9 mouse cellular contexts compared by ENCODE assay signal in the genomic region with DNA sequence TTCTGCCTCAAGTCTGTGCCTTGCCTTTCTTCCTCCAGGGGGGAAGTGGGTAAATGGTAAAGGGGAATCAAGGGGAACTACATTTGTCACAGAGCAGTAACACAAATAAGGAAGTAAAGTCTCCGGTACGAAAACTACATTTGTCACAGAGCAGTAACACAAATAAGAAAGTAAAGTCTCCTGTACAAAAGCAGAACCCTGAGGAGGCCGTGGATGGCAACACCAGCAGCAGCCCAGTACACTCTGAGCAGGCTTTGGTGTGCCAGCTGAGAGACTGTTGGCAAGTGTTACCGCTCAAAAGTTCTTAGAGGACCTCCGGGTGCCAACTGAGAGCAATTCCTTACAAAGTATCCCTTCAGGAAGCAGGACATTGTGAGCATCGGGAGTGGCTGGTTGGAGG.
DNase-seq lines count a peak whose midpoint lies in the region; ATAC-seq and TF ChIP-seq lines count a peak whose summit lies in the region.
"Had no signal": no experiment of that assay in that cellular context is flagged by ENCODE, and none has a peak within 500 bp of the region (broad histone marks: within the 10 kb centered on the region; RNA-seq: fewer than 3 reads in every experiment).

No protein-coding gene starts in this region.

- peak overlapping the region; percentile 51 for H3K4me2 ChIP-seq in CH12.LX (ENCODE audit: insufficient read depth, low read depth, poor library complexity, severe bottlenecking)
- H3K4me2 ChIP-seq in embryonic facial prominence, embryonic 11.5 days (ENCODE audit: low read depth, low read length), result no peak overlapping the region

- H3K27me3 ChIP-seq in CH12.LX (replicated peaks), result peaks cover 10% of the 10 kb centered on the region
- H3K27me3 ChIP-seq in embryonic facial prominence, embryonic 11.5 days (ENCODE audit: control insufficient read depth, insufficient read depth, low read length), result no peaks in the 10 kb centered on the region
- peaks cover 7% of the 10 kb centered on the region for H3K27me3 ChIP-seq in limb, embryonic 10.5 days (ENCODE audit: low read depth, poor library complexity, severe bottlenecking)

- dilution Hi-C loops in CH12.LX (cut with MboI; ENCODE audit: extremely low pct_ligation_motif_present, extremely low pct_unique_long_range_greater_than_20kb, low sequenced_read_pairs), result no loop called here

- peaks cover 0 to 22% of the 10 kb centered on the region in 2 experiments; a peak in 3 of 4 replicates for H3K4me1 ChIP-seq in CH12.LX (ENCODE audit: control insufficient read depth in 1 of 2, insufficient read depth in 2 of 2)
- H3K4me1 ChIP-seq in embryonic facial prominence, embryonic 11.5 days (ENCODE audit: control insufficient read depth, insufficient read depth, low read length), result peaks cover 6% of the 10 kb centered on the region
- H3K4me1 ChIP-seq in limb, embryonic 10.5 days, result peaks cover 35% of the 10 kb centered on the region

- H3K9ac ChIP-seq in CH12.LX (ENCODE audit: insufficient read depth, low read depth), result peak overlapping the region; percentile 39; the same call in 1 of the 2 replicates
- no peak overlapping the region; the same call in 1 of the 2 replicates for H3K9ac ChIP-seq in embryonic facial prominence, embryonic 11.5 days (replicated peaks; ENCODE audit: low read length)

- no peak for ATAC-seq in embryonic facial prominence, embryonic 11.5 days (replicated peaks; ENCODE audit: insufficient number of reproducible peaks, low FRiP score, low TSS enrichment, low read depth)

- peak; percentile 35 to 59 for DNase-seq in left cerebral cortex, postnatal 14 days (ENCODE audit: low spot score in 2 of 2)
- no peak for DNase-seq in left cerebral cortex, adult 8-10 months (ENCODE audit: low spot score in 2 of 2)
- peak; percentile 48 for DNase-seq in CH12.LX (ENCODE audit: extremely low read depth)
- DNase-seq in embryonic facial prominence, embryonic 11.5 days (ENCODE audit: low spot score), result no peak
- no peak for DNase-seq in limb, embryonic 10.5 days (ENCODE audit: low spot score)
- no peak for DNase-seq in gastrocnemius, adult 2 months
- no peak for DNase-seq in retina, embryonic 14.5 days (ENCODE audit: low spot score)
- no peak for DNase-seq in gastrocnemius, adult 8-10 months (ENCODE audit: low spot score in 2 of 2)
- DNase-seq: lung, adult 2 months had no signal

- 22% methylated on average over 6 of the region's 6 CpGs for WGBS in embryonic facial prominence, embryonic 11.5 days
- 16% methylated on average over 6 of the region's 6 CpGs for WGBS in limb, embryonic 10.5 days

- no peak for TF ChIP-seq RAD21 in CH12.LX (IDR thresholded peaks at IDR 0.05; ENCODE audit: low read depth, low read length)

- H3K79me2 ChIP-seq in CH12.LX (replicated peaks; ENCODE audit: control insufficient read depth, extremely low read depth, insufficient read depth, poor library complexity, severe bottlenecking), result no peaks in the 10 kb centered on the region

- no peaks in the 10 kb centered on the region for H3K9me3 ChIP-seq in CH12.LX (replicated peaks; ENCODE audit: low read length)
- no peaks in the 10 kb centered on the region for H3K9me3 ChIP-seq in embryonic facial prominence, embryonic 11.5 days (replicated peaks; ENCODE audit: control insufficient read depth, low read length)
- no peaks in the 10 kb centered on the region for H3K9me3 ChIP-seq in limb, embryonic 10.5 days (replicated peaks)

- in situ Hi-C loops in CH12.LX (cut with MboI; ENCODE audit: low pct_ligation_motif_present, low pct_unique_long_range_greater_than_20kb, low sequenced_read_pairs), result no loop called here

- H3K36me3 ChIP-seq in CH12.LX (replicated peaks in 1 of 2; ENCODE audit: control insufficient read depth in 1 of 2, insufficient read depth in 1 of 2, low read length in 1 of 2), result no peaks in the 10 kb centered on the region
- H3K36me3 ChIP-seq in embryonic facial prominence, embryonic 11.5 days (replicated peaks; ENCODE audit: control insufficient read depth, insufficient read depth, low read depth, low read length), result no peaks in the 10 kb centered on the region
- no peaks in the 10 kb centered on the region for H3K36me3 ChIP-seq in limb, embryonic 10.5 days

- intact Hi-C loops in left cerebral cortex, postnatal 14 days (cut with DNase I), result no loop called here
- intact Hi-C loops in gastrocnemius, adult 2 months (cut with DNase I), result no loop called here

- TF ChIP-seq EP300 in CH12.LX (IDR thresholded peaks at IDR 0.05; ENCODE audit: low read length), result peak; percentile 46

- no peak for TF ChIP-seq CTCF in CH12.LX (conservative IDR thresholded peaks at IDR 0.05 in 1 of 2, IDR thresholded peaks at IDR 0.05 in 1 of 2; ENCODE audit: low read depth in 2 of 2, low read length in 2 of 2)
- no peak for TF ChIP-seq CTCF in gastrocnemius, adult 2 months (IDR thresholded peaks at IDR 0.05)

- H3K4me3 ChIP-seq in CH12.LX (replicated peaks in 1 of 3; ENCODE audit: low read depth in 2 of 3, low read length in 2 of 3, poor library complexity in 1 of 3), result no peak overlapping the region
- no peak overlapping the region for H3K4me3 ChIP-seq in embryonic facial prominence, embryonic 11.5 days (ENCODE audit: low read depth, low read length)
- 0 out of 2 replicates have a peak overlapping the region, but pooled peaks have one; percentile 7 for H3K4me3 ChIP-seq in limb, embryonic 10.5 days
- H3K4me3 ChIP-seq in gastrocnemius, adult 2 months, result no peak overlapping the region

- no peak for TF ChIP-seq POLR2A in CH12.LX (IDR thresholded peaks at IDR 0.05; ENCODE audit: low read depth, low read length)

- no peak overlapping the region for H3K27ac ChIP-seq in CH12.LX (ENCODE audit: insufficient read depth, low read depth)
- peak overlapping the region; percentile 72 for H3K27ac ChIP-seq in embryonic facial prominence, embryonic 11.5 days (replicated peaks; ENCODE audit: low read depth, low read length)
- peak overlapping the region; percentile 78 for H3K27ac ChIP-seq in limb, embryonic 10.5 days
- no peak overlapping the region for H3K27ac ChIP-seq in gastrocnemius, adult 2 months

TF ChIP-seq in CH12.LX, 34 proteins besides CTCF, POLR2A, EP300 and RAD21:
- TF ChIP-seq USF1 (IDR thresholded peaks at IDR 0.05; ENCODE audit: low read depth, low read length) (no peak), KAT2A (IDR thresholded peaks at IDR 0.05; ENCODE audit: insufficient replicate concordance, low read length) (no peak), HCFC1 (IDR thresholded peaks at IDR 0.05; ENCODE audit: low read depth, low read length) (no peak), TBP (conservative IDR thresholded peaks at IDR 0.05; ENCODE audit: low read depth, low read length) (no peak), JUND (conservative IDR thresholded peaks at IDR 0.05; ENCODE audit: low read depth, low read length) (0 out of 2 replicates have a peak, but pooled peaks have one; percentile 15), ZKSCAN1 (IDR thresholded peaks at IDR 0.05; ENCODE audit: borderline replicate concordance, low read depth, low read length) (no peak), IRF4 (IDR thresholded peaks at IDR 0.05; ENCODE audit: low read depth, low read length) (peak; percentile 24; the same call in 1 of the 2 replicates), ELF1 (IDR thresholded peaks at IDR 0.05; ENCODE audit: low read depth, low read length) (0 out of 2 replicates have a peak, but pooled peaks have one; percentile 31)
TF ChIP-seq in CH12.LX: peak in this region for 3.

Comparison
In these comparisons a context has a peak if more than half of its experiments do, and no peak if none do; other contexts are left out.
1. DNase-seq: peak in left cerebral cortex, postnatal 14 days (2 of 2) and CH12.LX (single experiment); none in left cerebral cortex, adult 8-10 months (0 of 2), embryonic facial prominence, embryonic 11.5 days (single experiment), limb, embryonic 10.5 days (single experiment), gastrocnemius, adult 2 months (single experiment), retina, embryonic 14.5 days (single experiment) and gastrocnemius, adult 8-10 months (0 of 2).
2. H3K27ac ChIP-seq: peak in embryonic facial prominence, embryonic 11.5 days (single experiment) and limb, embryonic 10.5 days (single experiment); none in CH12.LX (single experiment) and gastrocnemius, adult 2 months (single experiment).